Mouse (Mus musculus): ENCODE measurements around the gene Srxn1. TPM values are rescaled to one million over a fixed set of nuclear protein-coding genes. Genes with fewer than 3 reads are reported as not detected.

The Srxn1 gene
- polyA plus RNA-seq, 1 experiment from 2014 or later: 7.5 TPM

Other genes starting within 250 kb of the Srxn1 start
- 0.11 and 0.26 TPM in 2 replicates for gene Angpt4, start 194.3 kb upstream of the Srxn1 start, polyA plus RNA-seq (2016; fragmentation: Nextera tagmentation; extraction: Ambion mirVana)
- 29.3 and 31.7 TPM in 2 replicates for gene Fam110a, start 125.3 kb upstream of the Srxn1 start, polyA plus RNA-seq (2016; fragmentation: Nextera tagmentation; extraction: Ambion mirVana)
- 0.97 and 1.2 TPM in 2 replicates for gene Slc52a3, start 109.0 kb upstream of the Srxn1 start, polyA plus RNA-seq (2016; fragmentation: Nextera tagmentation; extraction: Ambion mirVana)
- not detected in 2 replicates for gene Scrt2, start 24.0 kb upstream of the Srxn1 start, polyA plus RNA-seq (2016; fragmentation: Nextera tagmentation; extraction: Ambion mirVana)
- 11.5 and 11.9 TPM in 2 replicates for gene Tcf15, start 38.0 kb downstream of the Srxn1 start, polyA plus RNA-seq (2016; fragmentation: Nextera tagmentation; extraction: Ambion mirVana)
- gene Csnk2a1, start 121.3 kb downstream of the Srxn1 start, polyA plus RNA-seq (2016; fragmentation: Nextera tagmentation; extraction: Ambion mirVana): 94.5 and 102 TPM in 2 replicates
- gene Tbc1d20, start 188.3 kb downstream of the Srxn1 start, polyA plus RNA-seq (2016; fragmentation: Nextera tagmentation; extraction: Ambion mirVana): 42.5 and 46.1 TPM in 2 replicates
- 72.9 and 79.2 TPM in 2 replicates for gene Rbck1, start 227.1 kb downstream of the Srxn1 start, polyA plus RNA-seq (2016; fragmentation: Nextera tagmentation; extraction: Ambion mirVana)
- gene Trib3, start 238.5 kb downstream of the Srxn1 start, polyA plus RNA-seq (2016; fragmentation: Nextera tagmentation; extraction: Ambion mirVana): 3.0 and 3.6 TPM in 2 replicates